Mouse (Mus musculus) megakaryocyte, embryonic 14.5 days (primary cell): ENCODE results near the gene Clec3a.

Experiments used
- FLI1 ChIP-seq: IDR thresholded peaks from 2 replicates; pipeline ENCODE4 v1.6.1; 2012; ENCODE audit warnings: low read length, inconsistent platforms, mixed read lengths
- GATA1 ChIP-seq: IDR thresholded peaks from 3 replicates; pipeline ENCODE4 v1.6.1; 2012; ENCODE audit warnings: mixed read lengths, low read length, inconsistent platforms, borderline replicate concordance

DNA sequence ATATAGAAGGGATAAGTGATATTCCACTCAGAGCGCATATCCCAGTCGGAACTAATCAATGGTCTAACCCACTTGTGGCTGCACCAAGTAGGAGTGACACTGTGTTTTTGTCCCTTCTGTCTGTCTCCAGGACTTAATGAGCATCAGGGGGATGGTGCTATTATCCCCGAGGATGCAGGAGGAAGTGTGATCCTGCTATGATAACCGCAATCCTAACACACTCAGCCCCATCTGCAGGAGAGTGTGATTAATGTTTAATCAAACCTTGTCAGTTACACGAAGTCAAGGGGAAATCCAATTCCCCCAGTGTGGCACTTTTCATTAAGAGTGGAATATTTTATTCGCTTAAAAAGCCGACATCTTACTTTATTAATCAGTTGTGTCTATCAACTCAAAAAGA lies 16.2 kb upstream of the Clec3a start:
- TF ChIP-seq GATA1, result no peak
- no peak for TF ChIP-seq FLI1
